Mouse (Mus musculus): ENCODE measurements around the gene Fam3c.
"Not testable (repeated sequence)": the region's sequence is repeated elsewhere in the genome, so short reads cannot be mapped to it uniquely, and the experiment has no call there.

Gene Fam3c

GRCm38 (mm10) chr6:22292056-22292455, 64.0 kb downstream of the Fam3c start:
- no peak for DNase-seq (ENCODE audit: low spot score in 2 of 2)

GRCm38 (mm10) chr6:22290790-22291189, 65.3 kb downstream of the Fam3c start:
- no peak for DNase-seq (ENCODE audit: low spot score in 2 of 2)

- DNase-seq (ENCODE audit: low spot score in 2 of 2), result no peak
These were observed 66.5 kb downstream of the Fam3c start for GRCm38 (mm10) chr6:22289461-22290021.

GRCm38 (mm10) chr6:22288737-22289460, 67.1 kb downstream of the Fam3c start:
- peak; percentile 9 to 20 for DNase-seq (ENCODE audit: low spot score in 2 of 2)

DNA sequence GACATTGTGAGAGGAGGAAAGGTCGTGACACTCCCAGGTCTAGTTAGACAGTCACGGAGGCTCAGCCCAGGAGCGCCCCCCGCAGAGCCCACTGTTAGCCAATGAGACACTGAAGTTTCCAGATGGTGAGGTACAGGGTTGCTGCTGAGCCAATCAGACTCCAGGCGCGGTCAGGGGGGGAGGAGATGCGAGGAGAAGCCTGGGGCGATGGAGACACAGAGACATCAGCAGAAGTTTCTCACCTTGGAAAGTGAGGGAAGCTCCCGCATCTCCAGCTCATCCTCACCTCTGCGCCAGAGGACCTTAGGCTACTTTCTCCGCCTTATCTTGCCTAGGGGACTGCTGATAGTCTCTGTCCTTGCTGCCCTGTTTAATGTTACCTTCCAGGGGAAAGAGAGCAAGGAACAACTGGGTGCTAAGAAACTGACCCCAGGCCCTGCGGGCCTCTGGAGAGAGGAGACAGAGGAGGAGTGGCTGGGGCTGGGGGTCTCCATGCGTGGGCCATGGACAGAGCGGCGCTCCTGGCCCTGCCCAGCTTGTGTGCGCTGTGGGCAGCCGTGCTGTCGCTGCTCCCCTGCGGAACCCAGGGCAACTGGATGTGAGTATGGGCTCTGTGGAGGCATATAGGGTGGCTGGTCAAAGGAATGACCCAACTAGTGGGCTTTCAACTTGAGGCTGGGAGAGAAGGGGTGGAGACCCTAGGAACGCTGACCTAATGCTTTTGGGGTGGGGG, 67.9 kb downstream of the Fam3c start, which contains the start of gene Wnt16:
TSS of gene Wnt16 (plus strand) at position 224 of the 733 bp plus-strand sequence.
- DNase-seq (ENCODE audit: low spot score in 2 of 2), result peak; percentile 14 to 27

DNA sequence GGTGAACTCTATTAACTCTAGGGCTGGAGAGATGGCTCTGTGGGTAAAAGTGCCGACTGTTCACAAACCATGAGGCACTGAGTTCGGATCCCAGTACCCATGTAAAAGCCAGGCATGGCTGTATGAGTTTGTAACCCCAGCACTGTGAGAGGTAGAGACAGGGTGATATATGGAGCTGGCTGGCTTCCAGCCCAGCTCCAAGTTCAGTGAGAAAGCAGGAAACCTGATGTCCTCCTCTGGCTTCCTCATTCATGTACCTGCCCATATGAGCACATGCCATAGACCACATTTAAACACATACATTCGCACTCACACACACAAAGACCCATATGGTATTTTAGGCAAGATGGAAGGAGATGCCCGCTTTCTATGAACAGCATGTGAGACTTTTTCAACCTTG, 73.6 kb downstream of the Fam3c start:
- no peak for DNase-seq (ENCODE audit: low spot score in 2 of 2)

- DNase-seq (ENCODE audit: low spot score in 2 of 2), result no peak
These were observed 75.7 kb downstream of the Fam3c start for GRCm38 (mm10) chr6:22280217-22280861.

DNA sequence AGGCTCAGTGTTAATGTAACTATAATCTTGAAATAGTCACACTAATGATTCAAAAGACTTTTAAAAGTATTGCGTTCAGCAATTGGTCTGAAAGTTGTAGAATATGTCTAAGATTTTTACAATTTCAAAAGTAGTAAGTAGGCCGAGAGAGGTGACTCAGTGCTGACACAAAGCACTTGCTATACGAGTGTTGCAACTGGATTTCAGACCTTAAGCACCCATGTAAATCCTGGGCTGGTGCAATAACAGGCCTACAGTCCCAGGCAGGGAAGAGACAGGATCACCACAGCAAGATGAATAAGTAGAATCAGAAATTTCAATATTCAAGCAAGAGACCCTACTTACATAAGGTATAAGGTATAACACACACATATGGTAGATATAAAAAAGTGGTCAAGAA, 78.1 kb downstream of the Fam3c start:
- no peak for DNase-seq (ENCODE audit: low spot score in 2 of 2)

GRCm38 (mm10) chr6:22269840-22270521, 86.1 kb downstream of the Fam3c start:
- DNase-seq (ENCODE audit: low spot score in 2 of 2), result no peak

- DNase-seq (ENCODE audit: low spot score in 2 of 2), result no peak
These were observed 87.4 kb downstream of the Fam3c start for GRCm38 (mm10) chr6:22268677-22269076.

GRCm38 (mm10) chr6:22267807-22268667, 88.0 kb downstream of the Fam3c start:
- no peak for DNase-seq (ENCODE audit: low spot score in 2 of 2)

- DNase-seq (ENCODE audit: low spot score in 2 of 2), result no peak
These were observed 90.0 kb downstream of the Fam3c start for GRCm38 (mm10) chr6:22266018-22266417.

DNA sequence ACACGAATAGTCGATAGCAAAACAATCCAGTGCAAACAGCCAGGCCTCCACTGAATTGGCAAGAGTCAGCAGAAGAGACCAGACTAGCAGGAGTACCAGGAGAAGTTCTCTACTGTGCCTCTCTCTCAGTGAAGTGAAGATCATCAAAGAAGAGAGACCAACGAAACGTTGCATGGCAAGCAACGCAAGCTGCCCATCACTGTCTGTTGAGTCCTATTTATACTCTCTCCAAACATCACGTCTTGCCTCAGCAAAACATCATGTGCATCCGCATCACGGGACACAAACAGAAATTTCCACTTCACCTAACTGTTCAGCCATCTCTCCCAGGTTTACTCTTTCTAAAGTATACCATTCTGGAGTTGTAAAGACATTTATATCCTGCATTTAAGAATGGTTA, 91.9 kb downstream of the Fam3c start:
- DNase-seq (ENCODE audit: low spot score in 2 of 2), result not testable (repeated sequence)

GRCm38 (mm10) chr6:22262519-22262918, 93.5 kb downstream of the Fam3c start:
- no peak for DNase-seq (ENCODE audit: low spot score in 2 of 2)

DNA sequence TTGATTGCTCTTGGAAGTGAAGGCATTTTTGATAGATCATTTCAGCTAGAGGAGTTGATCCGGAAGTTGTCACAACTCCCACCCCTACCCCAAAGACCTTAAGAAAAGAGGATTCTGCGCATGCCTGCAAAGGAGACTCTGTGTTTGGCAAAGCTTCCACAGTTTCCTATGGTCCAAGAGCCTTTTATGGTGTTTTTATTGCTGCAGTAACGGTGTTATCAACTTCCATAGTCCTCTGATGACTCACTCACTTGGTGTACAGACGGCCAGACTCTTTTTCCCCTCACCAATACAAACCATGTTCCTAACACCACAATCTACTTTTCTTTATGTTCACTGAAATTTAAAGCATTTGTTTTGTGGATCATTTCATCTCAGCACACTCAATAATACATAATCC, 97.3 kb downstream of the Fam3c start:
- DNase-seq (ENCODE audit: low spot score in 2 of 2), result no peak

All from frontal cortex, postnatal 14 days (tissue).